12 mouse cellular contexts compared by ENCODE assay signal in genomic region chr12:111271406-111271805, GRCm38 (mm10). TPM values are rescaled to one million over a fixed set of nuclear protein-coding genes. Genes with fewer than 3 reads are reported as not detected.
DNase-seq lines count a peak whose midpoint lies in the region; ATAC-seq and TF ChIP-seq lines count a peak whose summit lies in the region.
"Had no signal": no experiment of that assay in that cellular context is flagged by ENCODE, and none has a peak within 500 bp of the region (broad histone marks: within the 10 kb centered on the region; RNA-seq: fewer than 3 reads in every experiment).

No protein-coding gene starts in this region.

- TF ChIP-seq EP300 in liver, embryonic 14.5 days (IDR thresholded peaks at IDR 0.05; ENCODE audit: low read depth) = no peak

- peak; percentile 8 for DNase-seq in gastrocnemius, adult 2 months
- no peak for DNase-seq in gastrocnemius, postnatal 36 days
- DNase-seq in kidney, postnatal 0 days (ENCODE audit: low spot score) = no peak
- no peak for DNase-seq in kidney, postnatal 36 days
- DNase-seq in liver, embryonic 14.5 days (ENCODE audit: low read depth in 3 of 3, low spot score in 3 of 3) = no peak
- no peak for DNase-seq in urinary bladder, adult 18-20 months (ENCODE audit: low spot score in 2 of 2)
- no peak for DNase-seq in left cerebral cortex, adult 18-20 months (ENCODE audit: low spot score in 2 of 2)
- DNase-seq: adrenal gland, postnatal 36 days; cerebellum, postnatal 25 days; midbrain, embryonic 14.5 days had no signal

- no peaks in the 10 kb centered on the region for H3K9me3 ChIP-seq in kidney, postnatal 0 days (replicated peaks; ENCODE audit: low read length)
- H3K9me3 ChIP-seq in embryonic facial prominence, embryonic 13.5 days = no peaks in the 10 kb centered on the region; the same call in 1 of the 2 replicates
- H3K9me3 ChIP-seq in liver, embryonic 14.5 days (ENCODE audit: control insufficient read depth, low read length) = no peaks in the 10 kb centered on the region

- no peak overlapping the region for H3K4me3 ChIP-seq in gastrocnemius, adult 2 months
- peak overlapping the region; percentile 27 for H3K4me3 ChIP-seq in kidney, postnatal 0 days (replicated peaks; ENCODE audit: low read depth, low read length)
- peak overlapping the region; percentile 20 for H3K4me3 ChIP-seq in embryonic facial prominence, embryonic 13.5 days
- no peak overlapping the region for H3K4me3 ChIP-seq in liver, embryonic 14.5 days (ENCODE audit: insufficient read depth in 1 of 2, low read depth in 2 of 2, low read length in 2 of 2)

- peaks cover 51% of the 10 kb centered on the region for H3K27me3 ChIP-seq in kidney, postnatal 0 days (ENCODE audit: insufficient read depth, low read length)
- H3K27me3 ChIP-seq in embryonic facial prominence, embryonic 13.5 days = peaks cover 79% of the 10 kb centered on the region
- peaks cover 64% of the 10 kb centered on the region for H3K27me3 ChIP-seq in liver, embryonic 14.5 days (ENCODE audit: control insufficient read depth, insufficient read depth, low read length)
- H3K27me3 ChIP-seq: Patski had no signal

- intact Hi-C loops in gastrocnemius, adult 2 months (cut with DNase I) = loop anchor here (5.0 kb wide), 1 partner anchor 141 kb away; no protein-coding TSS in a partner anchor
- intact Hi-C loops in gastrocnemius, postnatal 36 days (cut with DNase I) = loop anchor here (5.0 kb wide), 1 partner anchor 141 kb away; no protein-coding TSS in a partner anchor

- H3K4me1 ChIP-seq in kidney, postnatal 0 days (replicated peaks; ENCODE audit: insufficient read depth, low read length) = peaks cover 15% of the 10 kb centered on the region
- H3K4me1 ChIP-seq in embryonic facial prominence, embryonic 13.5 days = peaks cover 34% of the 10 kb centered on the region
- H3K4me1 ChIP-seq in liver, embryonic 14.5 days (replicated peaks; ENCODE audit: control insufficient read depth in 2 of 2, insufficient read depth in 2 of 2, low read length in 1 of 2) = peaks cover 18 to 25% of the 10 kb centered on the region in 2 experiments

- peak overlapping the region; percentile 50; the same call in 1 of the 2 replicates for H3K9ac ChIP-seq in kidney, postnatal 0 days (ENCODE audit: low read depth, low read length)
- H3K9ac ChIP-seq in embryonic facial prominence, embryonic 13.5 days = 0 out of 2 replicates have a peak overlapping the region, but pooled peaks have one; percentile 44
- no peak overlapping the region for H3K9ac ChIP-seq in liver, embryonic 14.5 days (replicated peaks)

- H3K36me3 ChIP-seq in kidney, postnatal 0 days (ENCODE audit: insufficient read depth, low read length) = no peaks in the 10 kb centered on the region
- peaks cover 4% of the 10 kb centered on the region; the same call in 1 of the 2 replicates for H3K36me3 ChIP-seq in embryonic facial prominence, embryonic 13.5 days
- no peaks in the 10 kb centered on the region for H3K36me3 ChIP-seq in liver, embryonic 14.5 days (replicated peaks; ENCODE audit: control insufficient read depth, insufficient read depth, low read depth)

- H3K4me2 ChIP-seq in kidney, postnatal 0 days (ENCODE audit: low read length) = peak overlapping the region; percentile 45
- H3K4me2 ChIP-seq in embryonic facial prominence, embryonic 13.5 days = peak overlapping the region; percentile 45
- peak overlapping the region; percentile 16; the same call in 1 of the 2 replicates for H3K4me2 ChIP-seq in liver, embryonic 14.5 days (ENCODE audit: low read depth)

- WGBS in kidney, postnatal 0 days = 7% methylated on average over 25 of the region's 28 CpGs
- 6% methylated on average over 28 of the region's 28 CpGs for WGBS in embryonic facial prominence, embryonic 13.5 days
- whole genome bisulfite sequencing in liver, embryonic 14.5 days (ENCODE audit: insufficient replicate concordance) = 7% methylated on average over 26 of the region's 28 CpGs

- no peak overlapping the region for H3K27ac ChIP-seq in gastrocnemius, adult 2 months
- H3K27ac ChIP-seq in kidney, postnatal 0 days = peak overlapping the region; percentile 37; the same call in 1 of the 2 replicates
- H3K27ac ChIP-seq in embryonic facial prominence, embryonic 13.5 days = no peak overlapping the region
- no peak overlapping the region for H3K27ac ChIP-seq in liver, embryonic 14.5 days

- TF ChIP-seq CTCF in gastrocnemius, adult 2 months (IDR thresholded peaks at IDR 0.05) = no peak
- TF ChIP-seq CTCF in kidney, postnatal 0 days (IDR thresholded peaks at IDR 0.05; ENCODE audit: low read depth) = no peak
- TF ChIP-seq CTCF in liver, embryonic 14.5 days (IDR thresholded peaks at IDR 0.05; ENCODE audit: low read depth) = no peak

- no peak for ATAC-seq in kidney, postnatal 0 days (replicated peaks; ENCODE audit: low FRiP score, low read depth)
- no peak for ATAC-seq in embryonic facial prominence, embryonic 13.5 days (ENCODE audit: insufficient number of reproducible peaks, insufficient read depth, low FRiP score, low TSS enrichment, low read depth)
- ATAC-seq in liver, embryonic 14.5 days (ENCODE audit: insufficient read depth) = no peak
- ATAC-seq: Patski had no signal

RNA-seq across cellular contexts. Expression of gene Amn, which starts 0.5 kb away (rescaled TPM):
- not detected for total RNA-seq in gastrocnemius, adult 2 months (2021)
- not detected for total RNA-seq in gastrocnemius, postnatal 36 days (2021)
- 123 and 145 TPM in 2 replicates for polyA plus RNA-seq in kidney, postnatal 0 days (2015; fragmentation: Nextera tagmentation; extraction: Ambion mirVana)
- 1.5 and 1.8 TPM in 2 replicates for polyA plus RNA-seq in embryonic facial prominence, embryonic 13.5 days (2015; fragmentation: Nextera tagmentation; extraction: Ambion mirVana)
- polyA plus RNA-seq in liver, embryonic 14.5 days (2012; rRNA removed) = 0.61 and 0.77 TPM in 2 replicates
- polyA plus RNA-seq in liver, embryonic 14.5 days (2014; fragmentation: Nextera tagmentation; extraction: Ambion mirVana) = 0.44 and 0.71 TPM in 2 replicates
- 1 to 10 TPM; 9.1 to 9.7 TPM for total RNA-seq in left cerebral cortex, adult 18-20 months (2021)
- total RNA-seq: adrenal gland, postnatal 36 days had no signal

Comparison
In these comparisons a context has a peak if more than half of its experiments do, and no peak if none do; other contexts are left out.
1. H3K4me3 ChIP-seq: peak in kidney, postnatal 0 days (single experiment) and embryonic facial prominence, embryonic 13.5 days (single experiment); none in gastrocnemius, adult 2 months (single experiment) and liver, embryonic 14.5 days (0 of 2).
2. RNA of gene Amn, which starts 0.5 kb away (total RNA-seq): 9.1 to 9.7 TPM in left cerebral cortex, adult 18-20 months; not detected in gastrocnemius, adult 2 months and not detected in gastrocnemius, postnatal 36 days; every median in the first group is over 4 times any median in the second.
3. Peak in every context shown above with its lines, with median percentiles within 50 percentile points of each other: H3K4me2 ChIP-seq.